Mouse (Mus musculus) bone marrow macrophage, adult 2 months (primary cell): ENCODE measurements at regions not wholly inside any gene's neighbourhood (a gene's known extent, or its start where the extent isn't known, plus 50 kb on each side); places are given as distances from the start of the nearest gene placed in this dataset.

Experiments
- H3K27ac ChIP-seq: 2 replicates; pipeline ENCODE4 v1.5.1; 2012; ENCODE audit warnings: low read depth, low read length; ENCODE audit not compliant: insufficient read depth
- H3K4me1 ChIP-seq: 2 replicates; pipeline ENCODE4 v1.6.1; 2012; ENCODE audit warnings: low read length; ENCODE audit not compliant: control insufficient read depth, insufficient read depth
- H3K4me3 ChIP-seq: 2 replicates; pipeline ENCODE4 v1.5.1; 2012; ENCODE audit warnings: mild to moderate bottlenecking, low read length, moderate library complexity; ENCODE audit not compliant: insufficient read depth
- CTCF ChIP-seq: IDR thresholded peaks from 2 replicates; pipeline ENCODE4 v1.5.1; 2012; ENCODE audit warnings: low read depth, mild to moderate bottlenecking, low read length, moderate library complexity
- POLR2A ChIP-seq: IDR thresholded peaks from 2 replicates; pipeline ENCODE4 v1.6.1; 2012; ENCODE audit warnings: mild to moderate bottlenecking, low read depth, low read length, borderline replicate concordance

DNA sequence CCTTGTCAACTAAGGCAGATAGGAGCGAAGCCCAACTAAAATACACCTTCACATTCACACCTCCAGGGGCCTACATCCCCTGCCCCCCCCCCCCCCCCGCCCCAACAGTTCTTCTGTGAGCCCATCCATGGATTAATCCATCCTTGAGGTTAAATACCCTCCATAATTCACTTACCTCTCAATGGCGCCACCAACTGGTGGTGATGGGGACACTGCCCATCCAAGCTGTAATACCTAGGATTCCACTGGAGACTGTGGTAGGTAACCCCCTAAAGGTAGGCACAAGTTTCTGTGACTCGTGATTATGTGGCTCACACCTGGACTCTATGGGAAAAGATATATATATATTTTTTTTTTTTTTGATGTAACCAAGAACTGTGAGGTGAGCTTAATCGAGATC lies 216.4 kb upstream of the Sdk2 start:
- no peak for TF ChIP-seq CTCF
- no peak for TF ChIP-seq POLR2A
- Histone ChIP-seq H3K4me3 (no peak overlapping the region), H3K27ac (no peak overlapping the region), H3K4me1 (no peaks in the 10 kb centered on the region)

DNA sequence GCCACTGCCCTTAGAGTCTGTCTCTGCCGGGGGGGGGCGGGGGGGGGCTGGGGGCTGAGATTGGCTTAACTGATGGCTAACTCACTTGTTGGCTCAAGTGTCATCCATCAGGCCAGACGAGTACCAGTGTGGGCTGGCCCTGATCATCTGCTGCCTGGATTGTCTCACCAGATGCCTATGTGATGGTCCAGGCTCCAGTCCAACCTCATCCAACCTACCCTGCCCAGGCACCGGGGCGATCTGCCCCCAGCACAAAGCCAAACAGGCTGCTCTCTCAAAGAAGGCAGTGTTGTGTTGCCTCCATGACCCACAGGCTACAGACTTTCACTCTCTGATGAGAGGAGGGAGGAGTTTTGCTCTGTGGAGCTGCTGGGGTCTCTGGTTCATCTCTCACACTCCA lies 215.7 kb upstream of the Sdk2 start:
- Histone ChIP-seq H3K4me1 (no peaks in the 10 kb centered on the region), H3K4me3 (no peak overlapping the region), H3K27ac (no peak overlapping the region)
- TF ChIP-seq POLR2A (no peak), CTCF (no peak)

DNA sequence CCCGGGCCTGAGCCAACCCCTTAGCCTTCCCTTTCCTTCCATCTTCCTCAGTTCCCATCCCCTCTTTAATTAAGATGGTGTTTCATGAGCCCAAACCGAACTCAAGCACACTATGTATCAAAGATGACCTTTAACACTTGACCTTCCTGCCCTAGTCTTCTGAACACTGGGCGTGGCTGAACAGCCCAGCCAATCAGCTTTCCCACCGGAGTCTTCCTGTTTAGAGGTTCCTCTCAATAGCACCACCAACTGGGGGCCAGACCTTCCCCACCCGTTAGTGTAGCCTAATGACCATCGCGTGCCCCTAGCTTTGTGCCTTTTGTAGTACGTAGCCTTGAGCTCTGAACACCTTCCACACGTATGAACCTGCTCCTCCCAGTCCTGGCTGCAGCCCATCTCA lies 215.0 kb upstream of the Sdk2 start:
- H3K4me1 ChIP-seq, result no peaks in the 10 kb centered on the region
- H3K27ac ChIP-seq, result no peak overlapping the region
- TF ChIP-seq POLR2A, result no peak
- TF ChIP-seq CTCF, result no peak
- H3K4me3 ChIP-seq, result no peak overlapping the region

DNA sequence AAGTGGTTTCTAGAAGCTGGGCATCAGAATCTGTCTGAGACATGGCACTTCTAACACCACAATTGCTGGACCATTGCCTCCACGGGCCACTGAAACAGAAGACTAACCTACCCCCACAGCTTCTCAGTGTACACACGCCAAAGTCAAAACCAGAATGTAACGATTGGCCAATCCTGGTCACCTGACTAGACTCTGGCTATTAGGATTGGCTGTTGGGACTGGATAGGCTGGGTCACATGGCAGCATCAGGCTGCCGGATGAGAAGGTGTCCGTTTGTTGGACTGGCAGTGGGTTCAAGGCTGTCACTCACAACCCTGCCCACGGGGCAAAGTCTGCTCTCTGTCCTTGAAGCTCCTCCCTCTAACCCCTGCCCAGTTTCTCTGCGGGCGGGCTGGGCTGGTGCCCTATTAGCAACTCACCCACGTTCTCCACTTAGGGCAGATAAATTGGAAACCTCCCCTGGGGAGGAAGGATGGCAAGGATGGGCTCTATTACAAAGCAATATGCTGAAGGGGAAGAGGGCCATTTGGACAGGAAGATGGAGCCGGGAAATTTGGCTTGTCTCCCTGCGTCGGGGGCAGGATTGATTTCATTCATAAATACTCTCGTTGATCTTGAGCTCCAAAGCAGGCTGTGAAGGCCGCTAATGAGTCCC lies 214.3 kb upstream of the Sdk2 start:
- no peaks in the 10 kb centered on the region for H3K4me1 ChIP-seq
- no peak for TF ChIP-seq POLR2A
- no peak for TF ChIP-seq CTCF
- no peak overlapping the region for H3K4me3 ChIP-seq
- no peak overlapping the region for H3K27ac ChIP-seq

DNA sequence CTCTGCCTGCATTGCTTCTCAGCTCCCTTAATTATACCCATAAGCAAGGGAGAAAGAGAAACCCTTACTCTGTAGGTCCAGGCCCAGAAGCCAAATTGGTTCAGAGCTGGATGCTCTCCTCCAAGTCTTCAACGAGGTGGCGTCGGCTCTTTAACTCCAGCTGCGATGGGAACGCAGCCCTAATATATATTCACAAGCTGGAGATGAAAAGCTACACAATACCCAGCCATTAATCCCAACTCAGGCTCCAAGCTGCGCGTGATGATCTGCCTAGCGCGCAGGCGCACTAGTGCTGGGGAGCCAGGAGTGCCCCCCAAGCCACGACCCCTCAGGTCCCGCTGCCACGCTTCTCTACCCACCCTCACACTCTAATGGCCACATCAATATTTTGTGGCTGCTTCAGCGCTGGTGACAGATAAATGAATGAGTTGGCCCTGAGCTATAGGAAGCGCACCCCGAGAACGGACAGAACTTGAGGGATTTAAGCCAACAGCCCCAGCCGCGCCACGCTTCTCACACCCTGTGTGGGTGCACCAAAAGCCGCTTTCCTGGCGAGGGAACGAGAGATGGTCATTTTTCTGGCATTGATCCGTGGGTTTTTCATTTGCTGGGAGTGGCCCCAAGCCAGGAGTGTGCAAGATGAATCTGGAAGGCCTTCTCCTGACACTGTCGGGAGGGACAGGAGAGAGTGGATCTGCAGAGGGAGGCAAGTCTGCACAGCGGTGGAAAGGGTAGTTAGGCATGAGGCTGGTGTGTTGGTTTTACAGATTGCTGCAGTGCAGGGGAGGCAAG lies 210.9 kb upstream of the Sdk2 start:
- H3K4me1 ChIP-seq, result no peaks in the 10 kb centered on the region
- TF ChIP-seq CTCF, result no peak

DNA sequence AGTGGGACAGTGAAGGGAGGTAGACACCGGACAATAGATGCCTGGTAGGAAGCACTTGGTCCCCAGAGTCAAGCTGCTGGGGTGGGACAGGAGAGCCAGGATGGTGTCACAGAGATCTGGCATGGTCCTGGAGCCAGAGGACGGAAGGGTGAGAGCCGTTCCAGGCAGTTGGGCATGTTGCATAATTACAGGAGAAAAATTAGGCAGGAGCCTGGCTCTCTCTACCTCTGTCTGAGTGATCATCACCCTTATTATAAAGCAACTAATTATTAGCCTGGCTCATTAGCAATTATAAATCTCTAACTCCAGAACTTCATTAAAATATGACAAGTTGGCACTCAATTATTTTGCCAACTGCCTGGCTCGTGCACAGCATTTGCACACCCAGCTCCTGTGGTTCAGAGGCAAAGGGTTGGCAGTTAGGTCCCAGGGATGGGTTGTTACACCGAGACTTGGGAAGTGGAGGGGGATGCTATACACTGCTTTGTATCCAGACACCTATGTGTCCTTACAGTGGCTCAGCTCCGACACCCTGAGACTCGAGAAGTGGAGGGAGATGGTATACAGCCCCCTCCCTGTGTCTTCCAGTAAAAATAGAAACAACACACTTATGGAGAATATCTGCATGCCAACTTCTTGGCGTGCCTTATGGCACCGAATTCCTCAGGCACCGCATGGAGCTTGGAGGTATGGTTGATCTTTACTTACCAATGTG lies 203.7 kb upstream of the Sdk2 start:
- Histone ChIP-seq H3K27ac (no peak overlapping the region), H3K4me3 (no peak overlapping the region), H3K4me1 (no peaks in the 10 kb centered on the region)
- TF ChIP-seq POLR2A, result no peak
- no peak for TF ChIP-seq CTCF

More for the DNA sequence above, 210.9 kb upstream of the Sdk2 start:
- no peak overlapping the region for H3K4me3 ChIP-seq
- no peak overlapping the region for H3K27ac ChIP-seq

DNA sequence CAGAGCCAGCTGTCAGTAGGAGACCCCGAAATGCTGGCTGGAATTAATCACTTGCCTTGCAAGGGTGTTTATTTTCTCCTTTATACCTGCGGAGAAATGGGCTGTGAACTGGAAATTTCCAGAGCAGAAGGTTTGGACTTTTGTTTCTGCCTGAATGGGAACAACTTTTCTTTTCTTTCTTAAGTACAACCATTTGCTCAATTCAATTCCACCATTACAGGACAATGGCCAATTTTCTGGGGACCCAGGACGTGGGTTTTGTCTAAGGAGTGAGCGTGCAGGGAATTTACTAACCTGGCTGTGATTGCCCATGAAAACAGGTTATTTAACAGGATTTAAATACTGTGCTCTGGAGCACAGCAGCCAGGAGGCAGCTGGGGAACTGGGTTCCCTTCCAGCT lies 195.1 kb upstream of the Sdk2 start:
- H3K4me3 ChIP-seq, result no peak overlapping the region
- no peak for TF ChIP-seq POLR2A
- TF ChIP-seq CTCF, result no peak

DNA sequence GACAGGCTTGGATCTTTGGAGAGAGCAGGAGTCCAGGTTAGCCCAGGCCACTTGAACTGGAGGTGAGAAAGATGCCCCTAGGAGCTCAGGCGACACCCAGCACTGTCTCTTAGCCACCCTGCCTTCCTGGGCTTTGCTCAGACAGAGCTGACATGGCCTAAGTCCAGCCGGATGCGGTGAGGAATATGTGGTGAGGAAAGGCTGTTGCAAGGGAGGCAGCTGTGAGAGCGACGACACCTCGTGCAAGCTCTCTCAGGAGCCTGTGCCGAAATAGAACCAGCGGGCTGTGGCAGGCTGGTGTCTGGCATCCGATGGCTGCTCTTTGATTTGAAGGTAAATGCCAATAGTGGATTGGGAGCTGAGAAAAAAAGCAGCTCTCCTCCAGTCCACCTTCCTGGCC lies 191.4 kb upstream of the Sdk2 start:
- H3K4me1 ChIP-seq, result no peaks in the 10 kb centered on the region
- H3K4me3 ChIP-seq, result no peak overlapping the region
- H3K27ac ChIP-seq, result no peak overlapping the region
- TF ChIP-seq POLR2A (no peak), CTCF (no peak)

More for the DNA sequence above, 195.1 kb upstream of the Sdk2 start:
- Histone ChIP-seq H3K27ac (no peak overlapping the region), H3K4me1 (no peaks in the 10 kb centered on the region)

DNA sequence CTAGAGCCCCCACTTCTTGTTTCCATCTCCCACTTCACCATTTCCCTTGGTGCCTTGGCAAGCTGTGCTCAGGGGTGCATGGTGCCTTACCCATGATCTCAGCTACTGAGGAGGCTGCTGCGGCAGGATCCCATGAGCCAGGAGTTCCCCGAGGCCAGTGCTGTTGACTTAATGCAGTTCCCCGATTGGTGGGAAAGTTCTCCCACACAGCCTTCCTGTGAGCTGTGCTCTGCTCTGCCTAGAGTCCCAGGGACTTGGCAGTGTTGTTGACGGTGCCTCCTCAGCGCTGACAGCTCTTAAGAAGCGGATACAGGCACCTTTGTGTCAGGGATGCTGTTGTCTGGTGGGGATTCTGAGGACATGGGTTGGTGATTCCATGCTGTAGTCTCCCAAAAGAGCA lies 190.9 kb upstream of the Sdk2 start:
- no peak overlapping the region for H3K27ac ChIP-seq
- TF ChIP-seq CTCF, result no peak
- H3K4me3 ChIP-seq, result no peak overlapping the region
- H3K4me1 ChIP-seq, result no peaks in the 10 kb centered on the region

DNA sequence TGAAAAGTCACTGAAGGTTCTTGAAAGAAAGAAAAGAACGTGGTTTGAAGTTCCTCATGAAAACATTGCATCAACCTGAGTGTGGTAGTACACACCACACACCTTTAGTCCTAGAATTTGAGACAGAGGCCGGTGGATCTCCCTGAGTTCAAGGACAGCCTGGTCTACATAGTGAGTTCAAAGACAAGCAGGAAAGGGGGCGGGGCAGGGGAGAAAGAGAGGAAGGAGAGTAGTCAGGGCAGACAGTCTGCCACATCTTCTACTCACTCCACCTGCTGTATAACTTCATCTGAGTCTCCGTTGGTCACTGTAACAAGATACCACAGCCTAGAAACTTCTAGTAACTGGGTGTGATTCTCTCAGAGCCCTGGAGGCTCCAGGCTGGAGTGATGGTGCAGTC lies 190.2 kb upstream of the Sdk2 start:
- Histone ChIP-seq H3K4me3 (no peak overlapping the region), H3K4me1 (no peaks in the 10 kb centered on the region), H3K27ac (no peak overlapping the region)
- TF ChIP-seq POLR2A, result no peak
- TF ChIP-seq CTCF, result no peak
